Comparison of ENCODE assay signal across 12 mouse cellular contexts in the genomic region with DNA sequence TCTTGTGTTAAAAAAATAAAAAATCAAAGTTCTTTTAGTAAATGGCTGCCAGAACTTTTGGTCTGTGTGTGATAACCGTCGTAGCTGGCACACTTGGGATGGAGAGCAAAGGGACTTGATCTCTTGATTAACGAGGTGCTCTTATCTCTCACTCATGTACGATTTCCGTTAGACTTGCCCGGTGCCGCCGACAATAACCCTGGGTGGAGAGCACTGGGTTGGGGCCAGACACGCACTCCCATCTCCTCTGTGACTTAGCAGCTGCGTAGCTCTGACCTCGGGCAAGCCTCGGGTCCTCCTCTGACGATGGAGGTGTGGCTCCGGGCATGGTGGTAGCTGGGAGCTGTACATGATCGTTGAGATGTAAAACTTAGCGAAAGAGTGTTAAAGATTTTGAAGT. TPM values are rescaled to one million over a fixed set of nuclear protein-coding genes. Genes with fewer than 3 reads are reported as not detected.
DNase-seq lines count a peak whose midpoint lies in the region; ATAC-seq and TF ChIP-seq lines count a peak whose summit lies in the region.
"Had no signal": no experiment of that assay in that cellular context is flagged by ENCODE, and none has a peak within 500 bp of the region (broad histone marks: within the 10 kb centered on the region; RNA-seq: fewer than 3 reads in every experiment).

No protein-coding gene starts in this region.

- no peak for DNase-seq in heart, embryonic 10.5 days (ENCODE audit: low spot score)
- DNase-seq in heart, adult 8-10 months (ENCODE audit: low spot score): no peak
- DNase-seq in limb, embryonic 10.5 days (ENCODE audit: low spot score): no peak
- DNase-seq in cerebellum, postnatal 25 days: no peak
- no peak for DNase-seq in cerebellum, postnatal 14 days
- no peak for DNase-seq in B cell, adult 2 months

- H3K4me2 ChIP-seq in heart, embryonic 14.5 days (ENCODE audit: low read length): peak overlapping the region; percentile 14; the same call in 1 of the 2 replicates
- H3K4me2 ChIP-seq in myocyte (ENCODE audit: low read depth): peak overlapping the region; percentile 79
- H3K4me2 ChIP-seq: midbrain, embryonic 12.5 days had no signal

- peak; percentile 8 for TF ChIP-seq POLR2A in myocyte (IDR thresholded peaks at IDR 0.05; ENCODE audit: insufficient read length, low read depth)

- peaks cover 10% of the 10 kb centered on the region; the same call in 1 of the 2 replicates for H3K36me3 ChIP-seq in heart, embryonic 10.5 days
- H3K36me3 ChIP-seq in heart, embryonic 14.5 days (ENCODE audit: control insufficient read depth, insufficient read depth, low read length): peaks cover 5% of the 10 kb centered on the region; the same call in 1 of the 2 replicates
- H3K36me3 ChIP-seq in limb, embryonic 10.5 days: peaks cover 4% of the 10 kb centered on the region; the same call in 1 of the 2 replicates
- no peaks in the 10 kb centered on the region for H3K36me3 ChIP-seq in myocyte (ENCODE audit: control insufficient read depth, insufficient read depth)
- H3K36me3 ChIP-seq: midbrain, embryonic 12.5 days had no signal

- H3K4me1 ChIP-seq in heart, embryonic 10.5 days: peaks cover 95% of the 10 kb centered on the region
- H3K4me1 ChIP-seq in heart, embryonic 14.5 days (ENCODE audit: control insufficient read depth in 2 of 2, insufficient read depth in 2 of 2, low read length in 2 of 2): peaks cover 90 to 95% of the 10 kb centered on the region in 2 experiments
- peaks cover 93% of the 10 kb centered on the region for H3K4me1 ChIP-seq in limb, embryonic 10.5 days

- H3K27ac ChIP-seq in heart, embryonic 10.5 days: peak overlapping the region; percentile 94
- H3K27ac ChIP-seq in heart, embryonic 14.5 days (replicated peaks in 1 of 2; ENCODE audit: control insufficient read depth in 1 of 2, insufficient read depth in 1 of 2, low read depth in 2 of 2, low read length in 2 of 2): peak overlapping the region; percentile 100
- H3K27ac ChIP-seq in limb, embryonic 10.5 days: 0 out of 2 replicates have a peak overlapping the region, but pooled peaks have one; percentile 63
- H3K27ac ChIP-seq: midbrain, embryonic 12.5 days had no signal

- ATAC-seq in heart, embryonic 14.5 days (ENCODE audit: insufficient number of reproducible peaks, insufficient read depth, low FRiP score, low read depth): no peak

- WGBS in heart, embryonic 10.5 days: 33% methylated on average over 16 of the region's 16 CpGs
- 13% methylated on average over 16 of the region's 16 CpGs for WGBS in heart, embryonic 14.5 days
- WGBS in limb, embryonic 10.5 days: 56% methylated on average over 16 of the region's 16 CpGs

- no peaks in the 10 kb centered on the region for H3K27me3 ChIP-seq in heart, embryonic 10.5 days (ENCODE audit: insufficient read depth, poor library complexity, severe bottlenecking)
- no peaks in the 10 kb centered on the region for H3K27me3 ChIP-seq in heart, embryonic 14.5 days (ENCODE audit: control insufficient read depth, insufficient read depth, low read length)
- no peaks in the 10 kb centered on the region for H3K27me3 ChIP-seq in limb, embryonic 10.5 days (ENCODE audit: low read depth, poor library complexity, severe bottlenecking)
- no peaks in the 10 kb centered on the region for H3K27me3 ChIP-seq in myocyte (ENCODE audit: control insufficient read depth, insufficient read depth, insufficient read length)
- H3K27me3 ChIP-seq: CH12.LX had no signal

- H3K9me3 ChIP-seq in heart, embryonic 10.5 days: no peaks in the 10 kb centered on the region
- H3K9me3 ChIP-seq in heart, embryonic 14.5 days (ENCODE audit: control insufficient read depth, low read length): no peaks in the 10 kb centered on the region
- H3K9me3 ChIP-seq in limb, embryonic 10.5 days (replicated peaks): no peaks in the 10 kb centered on the region
- H3K9me3 ChIP-seq: midbrain, embryonic 12.5 days had no signal

- H3K79me2 ChIP-seq in myocyte (ENCODE audit: control insufficient read depth, insufficient read depth): peaks cover 81% of the 10 kb centered on the region

- H3ac ChIP-seq in myocyte (ENCODE audit: control insufficient read depth, insufficient read length): no peak overlapping the region

- H3K9ac ChIP-seq in heart, embryonic 14.5 days (ENCODE audit: low read length): peak overlapping the region; percentile 8; the same call in 1 of the 2 replicates
- H3K9ac ChIP-seq: midbrain, embryonic 12.5 days had no signal

- no peak overlapping the region for H3K4me3 ChIP-seq in heart, embryonic 10.5 days
- no peak overlapping the region for H3K4me3 ChIP-seq in heart, embryonic 14.5 days (ENCODE audit: control insufficient read depth in 1 of 2, insufficient read depth in 1 of 2, low read depth in 1 of 2, low read length in 2 of 2)
- H3K4me3 ChIP-seq in limb, embryonic 10.5 days: no peak overlapping the region
- H3K4me3 ChIP-seq in myocyte: no peak overlapping the region
- H3K4me3 ChIP-seq: midbrain, embryonic 12.5 days had no signal

TF ChIP-seq in myocyte, 11 proteins besides CTCF, POLR2A, EP300 and RAD21:
- TF ChIP-seq MYOD1 (IDR thresholded peaks at IDR 0.05; ENCODE audit: control insufficient read depth in 1 of 3, insufficient read length in 2 of 3, low read depth in 2 of 3) (peak in 2 of 3 experiments; percentile 42 to 54), TCF3 (IDR thresholded peaks at IDR 0.05; ENCODE audit: insufficient read length, low read depth) (no peak), TCF12 (IDR thresholded peaks at IDR 0.05; ENCODE audit: insufficient read depth, poor library complexity, severe bottlenecking) (no peak), POLR2AphosphoS2 (IDR thresholded peaks at IDR 0.05; ENCODE audit: insufficient read length, low read depth) (peak; percentile 6), REST (IDR thresholded peaks at IDR 0.05; ENCODE audit: insufficient read depth, insufficient read length) (no peak), MYOG (IDR thresholded peaks at IDR 0.05; ENCODE audit: control insufficient read depth in 1 of 3, insufficient read depth in 1 of 3, insufficient read length in 2 of 3, low read depth in 2 of 3) (peak in 2 of 3 experiments; percentile 15 to 57)

RNA-seq across cellular contexts. Expression of gene Hspg2, which starts 15.3 kb away (rescaled TPM):
- polyA plus RNA-seq in heart, embryonic 10.5 days (2016; fragmentation: Nextera tagmentation; extraction: Ambion mirVana): 52.0 and 58.9 TPM in 2 replicates
- 100 to 1,000 TPM; 124 to 205 (median 189) TPM for total RNA-seq in heart, adult 8-10 months (2022)
- 67.5 and 68.3 TPM in 2 replicates for polyA plus RNA-seq in heart, embryonic 14.5 days (2014; fragmentation: Nextera tagmentation; extraction: Ambion mirVana)
- polyA plus RNA-seq in limb, embryonic 10.5 days (2016; fragmentation: Nextera tagmentation; extraction: Ambion mirVana): 20.8 and 23.3 TPM in 2 replicates
- 209 TPM for polyA plus RNA-seq in myocyte (2012; fragmentation: generic; extraction: Trizol)

RNA-seq across cellular contexts. Expression of gene 1700013G24Rik, which starts 30.8 kb away (rescaled TPM):
- not detected in 2 replicates for polyA plus RNA-seq in heart, embryonic 10.5 days (2016; fragmentation: Nextera tagmentation; extraction: Ambion mirVana)
- not detected for total RNA-seq in heart, adult 8-10 months (2022)
- not detected in 2 replicates for polyA plus RNA-seq in heart, embryonic 14.5 days (2014; fragmentation: Nextera tagmentation; extraction: Ambion mirVana)
- polyA plus RNA-seq in limb, embryonic 10.5 days (2016; fragmentation: Nextera tagmentation; extraction: Ambion mirVana): not detected in 2 replicates
- 0.55 TPM for polyA plus RNA-seq in myocyte (2012; fragmentation: generic; extraction: Trizol)
- total RNA-seq: CH12.LX; granulocyte monocyte progenitor cell, adult 5-6 weeks; left cerebral cortex, adult 18-20 months had no signal
- polyA plus RNA-seq: midbrain, embryonic 12.5 days had no signal

RNA-seq across cellular contexts. Expression of gene Cela3b, which starts 53.5 kb away (rescaled TPM):
- not detected in 2 replicates for polyA plus RNA-seq in heart, embryonic 10.5 days (2016; fragmentation: Nextera tagmentation; extraction: Ambion mirVana)
- not detected for total RNA-seq in heart, adult 8-10 months (2022)
- not detected in 2 replicates for polyA plus RNA-seq in heart, embryonic 14.5 days (2014; fragmentation: Nextera tagmentation; extraction: Ambion mirVana)
- polyA plus RNA-seq in limb, embryonic 10.5 days (2016; fragmentation: Nextera tagmentation; extraction: Ambion mirVana): not detected in 2 replicates
- 0.38 TPM for polyA plus RNA-seq in myocyte (2012; fragmentation: generic; extraction: Trizol)
- total RNA-seq: CH12.LX; granulocyte monocyte progenitor cell, adult 5-6 weeks; left cerebral cortex, adult 18-20 months had no signal
- polyA plus RNA-seq: midbrain, embryonic 12.5 days had no signal
